Mouse (Mus musculus): ENCODE data around the gene Rasgrp3. TPM values are rescaled to one million over a fixed set of nuclear protein-coding genes. Genes with fewer than 3 reads are reported as not detected.

Rasgrp3 gene
- total RNA-seq, 2 experiments from 2014 or later = 7.4 to 9.0 TPM

DNA sequence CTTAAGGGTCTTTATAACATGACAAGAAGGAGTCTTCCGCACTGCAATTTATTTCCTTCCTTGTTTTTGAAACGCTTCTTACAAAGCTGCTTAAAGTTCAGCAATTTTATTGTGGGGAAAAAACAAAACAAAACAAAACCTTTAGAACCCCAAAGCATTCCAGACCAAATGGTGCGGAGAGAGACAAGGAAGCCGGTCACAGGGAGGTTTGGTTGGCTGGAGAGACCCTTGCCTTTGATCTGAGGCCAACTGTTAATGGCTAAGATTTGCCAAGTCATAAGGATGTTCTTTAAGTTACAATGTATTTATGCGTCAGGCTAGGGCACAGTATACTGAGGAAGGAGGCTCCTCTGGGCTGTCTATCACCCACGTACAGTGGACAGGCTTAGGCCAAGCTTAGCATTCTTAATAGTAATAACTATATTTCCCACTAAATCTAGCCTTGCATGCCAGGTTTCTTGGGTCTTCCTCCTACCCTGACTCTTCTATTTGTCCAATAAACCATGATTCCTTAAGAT is 96.8 kb downstream of the Rasgrp3 start:
- Histone ChIP-seq H3K4me3 (no peak overlapping the region), H3K27ac (no peak overlapping the region)
- intact Hi-C loops (cut with DNase I) = loop anchor here (10.0 kb wide), 3 partner anchors 128 to 858 kb away; no protein-coding TSS in a partner anchor
- DNase-seq (ENCODE audit: extremely low spot score in 1 of 2, low spot score in 2 of 2) = no peak
- no peak for TF ChIP-seq CTCF (IDR thresholded peaks at IDR 0.05)

DNA sequence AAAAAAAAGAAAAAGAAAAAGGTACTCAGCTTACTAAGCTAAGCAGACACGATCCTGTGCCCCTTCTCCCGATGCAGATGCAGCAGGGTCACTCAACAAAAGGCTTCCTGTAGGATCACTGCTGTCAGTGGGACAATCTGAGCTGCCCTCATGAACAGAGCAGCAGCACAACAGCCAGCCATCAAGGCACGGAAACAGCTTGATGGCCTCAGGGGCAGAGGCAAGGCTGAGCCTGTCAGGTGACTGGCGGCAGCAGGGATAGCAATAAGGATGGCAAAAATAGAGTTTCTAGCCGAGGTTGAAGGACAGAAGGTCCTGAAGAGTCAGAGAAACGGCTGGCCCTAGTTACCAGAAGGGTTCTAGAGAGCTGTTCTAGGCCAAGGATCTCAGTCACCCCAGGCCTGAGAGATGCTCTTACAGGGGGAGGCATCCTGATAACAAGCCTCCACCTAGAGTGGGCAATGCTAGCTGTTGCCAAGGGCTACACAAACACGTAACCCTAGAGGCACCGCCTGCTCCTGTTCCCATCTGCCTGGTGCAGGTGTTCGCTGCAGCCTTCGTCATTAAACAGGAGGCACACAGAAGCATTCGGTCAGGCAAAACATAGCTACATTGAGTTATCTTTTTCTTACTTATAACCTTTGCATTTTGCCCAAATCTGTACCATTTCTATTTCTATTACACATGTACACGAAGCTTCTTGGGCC is 98.8 kb downstream of the Rasgrp3 start:
- no peak overlapping the region for H3K27ac ChIP-seq
- no peak for DNase-seq (ENCODE audit: extremely low spot score in 1 of 2, low spot score in 2 of 2)
- no peak for TF ChIP-seq CTCF (IDR thresholded peaks at IDR 0.05)
- no peak overlapping the region for H3K4me3 ChIP-seq
- intact Hi-C loops (cut with DNase I) = loop anchor here (5.0 to 10.0 kb wide), 6 partner anchors 72 to 860 kb away; no protein-coding TSS in a partner anchor

DNA sequence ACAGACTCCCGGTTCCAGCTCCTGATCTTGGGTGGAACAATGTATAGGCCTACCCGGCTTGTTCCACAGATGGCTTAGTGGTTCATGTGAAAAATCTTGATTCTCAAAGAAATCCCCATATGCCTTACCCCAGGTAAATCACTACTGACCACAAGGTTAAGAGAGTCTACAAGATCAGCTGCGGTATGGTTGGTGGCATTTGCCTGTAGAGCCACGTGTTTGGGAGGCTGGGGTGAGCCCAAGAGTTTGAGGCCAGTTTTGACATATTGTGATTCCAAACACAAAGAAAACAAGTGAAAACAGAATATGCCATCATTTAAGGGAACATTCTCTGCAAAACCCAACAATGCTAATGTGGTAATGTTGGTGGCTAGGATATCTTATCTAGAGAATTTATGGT is 99.9 kb downstream of the Rasgrp3 start:
- no peak for DNase-seq (ENCODE audit: extremely low spot score in 1 of 2, low spot score in 2 of 2)
- Histone ChIP-seq H3K27ac (no peak overlapping the region), H3K4me3 (no peak overlapping the region)
- intact Hi-C loops (cut with DNase I) = loop anchor here (5.0 to 10.0 kb wide), 6 partner anchors 73 to 861 kb away; no protein-coding TSS in a partner anchor
- TF ChIP-seq CTCF (IDR thresholded peaks at IDR 0.05) = no peak

DNA sequence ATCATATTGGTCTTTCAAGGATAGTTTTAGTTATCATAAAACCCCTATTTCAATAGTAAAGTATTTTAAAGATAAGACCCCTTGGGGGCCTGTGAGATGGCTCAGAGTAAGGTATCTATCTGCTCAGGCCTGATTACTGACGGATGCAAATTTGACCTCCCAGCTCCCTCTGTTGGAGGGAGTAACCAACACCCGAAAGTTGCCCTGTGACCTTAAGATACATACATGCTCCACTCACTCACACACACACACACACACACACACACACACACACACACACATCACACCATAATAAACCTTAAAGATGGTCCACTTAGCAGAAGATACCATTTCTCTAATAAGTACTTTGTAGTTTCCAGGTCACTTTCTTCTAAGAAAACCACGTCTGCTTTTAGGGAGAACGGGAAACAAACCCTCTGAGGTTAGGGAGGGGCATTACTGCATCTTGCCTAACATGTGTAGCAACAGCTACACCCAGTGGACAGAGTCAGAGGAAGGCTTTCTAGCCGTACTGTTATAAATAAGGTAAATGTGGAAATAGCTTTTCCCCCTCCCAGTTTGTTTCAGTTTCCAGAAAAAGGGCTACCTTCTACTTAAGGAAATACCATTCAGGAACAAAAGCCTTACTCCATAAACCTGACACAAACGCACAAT is 100.8 kb downstream of the Rasgrp3 start:
- DNase-seq (ENCODE audit: extremely low spot score in 1 of 2, low spot score in 2 of 2) = peak in 1 of 2 experiments; percentile 42
- H3K4me3 ChIP-seq = no peak overlapping the region
- intact Hi-C loops (cut with DNase I) = loop anchor here (5.0 to 10.0 kb wide), 6 partner anchors 74 to 862 kb away; no protein-coding TSS in a partner anchor
- peak; percentile 80 for TF ChIP-seq CTCF (IDR thresholded peaks at IDR 0.05)
- no peak overlapping the region for H3K27ac ChIP-seq

DNA sequence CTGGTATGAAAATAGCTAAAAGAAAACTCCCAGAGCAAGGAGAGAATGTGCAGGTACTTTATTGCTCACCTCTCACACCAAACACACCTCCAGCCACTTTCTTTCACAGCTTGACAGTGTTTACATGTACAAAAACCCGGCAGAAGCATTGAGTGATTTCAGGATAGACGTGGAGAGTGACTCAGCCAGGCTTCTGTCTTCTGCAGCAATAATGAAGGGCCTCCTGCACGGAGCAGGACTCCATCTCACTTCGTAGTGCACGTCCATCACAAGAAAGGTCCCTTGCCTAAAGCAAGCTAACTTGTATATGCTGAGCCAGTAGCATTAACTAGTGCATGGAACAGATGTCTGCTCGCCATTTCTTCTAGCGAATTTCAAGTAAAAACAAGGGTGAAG is 101.4 kb downstream of the Rasgrp3 start:
- no peak for TF ChIP-seq CTCF (IDR thresholded peaks at IDR 0.05)
- Histone ChIP-seq H3K4me3 (no peak overlapping the region), H3K27ac (no peak overlapping the region)
- no peak for DNase-seq (ENCODE audit: extremely low spot score in 1 of 2, low spot score in 2 of 2)
- intact Hi-C loops (cut with DNase I) = loop anchor here (5.0 to 10.0 kb wide), 6 partner anchors 75 to 862 kb away; no protein-coding TSS in a partner anchor

DNA sequence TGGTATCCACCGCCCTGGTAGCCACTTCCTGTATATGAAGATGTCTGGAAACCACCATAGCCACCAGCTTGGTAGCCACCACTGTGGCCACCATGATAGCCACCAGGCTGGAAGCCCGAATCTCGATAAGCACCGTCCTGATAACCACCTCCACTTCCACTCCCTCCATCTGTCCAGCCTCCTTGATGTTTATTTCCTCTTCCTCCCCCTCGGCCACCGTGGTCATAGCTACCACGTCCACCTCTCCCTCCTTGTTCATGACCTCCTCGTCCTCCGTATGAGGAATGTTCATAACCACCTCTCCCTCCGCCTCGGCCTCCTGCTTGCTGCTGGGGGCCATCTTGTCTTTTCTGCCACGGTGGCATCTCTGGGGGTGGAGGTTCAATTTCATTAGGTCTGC is 102.7 kb downstream of the Rasgrp3 start:
- no peak for DNase-seq (ENCODE audit: extremely low spot score in 1 of 2, low spot score in 2 of 2)
- no peak for TF ChIP-seq CTCF (IDR thresholded peaks at IDR 0.05)
- Histone ChIP-seq H3K4me3 (no peak overlapping the region), H3K27ac (no peak overlapping the region)
- intact Hi-C loops (cut with DNase I) = loop anchor here (5.0 to 10.0 kb wide), 6 partner anchors 76 to 864 kb away; no protein-coding TSS in a partner anchor

DNA sequence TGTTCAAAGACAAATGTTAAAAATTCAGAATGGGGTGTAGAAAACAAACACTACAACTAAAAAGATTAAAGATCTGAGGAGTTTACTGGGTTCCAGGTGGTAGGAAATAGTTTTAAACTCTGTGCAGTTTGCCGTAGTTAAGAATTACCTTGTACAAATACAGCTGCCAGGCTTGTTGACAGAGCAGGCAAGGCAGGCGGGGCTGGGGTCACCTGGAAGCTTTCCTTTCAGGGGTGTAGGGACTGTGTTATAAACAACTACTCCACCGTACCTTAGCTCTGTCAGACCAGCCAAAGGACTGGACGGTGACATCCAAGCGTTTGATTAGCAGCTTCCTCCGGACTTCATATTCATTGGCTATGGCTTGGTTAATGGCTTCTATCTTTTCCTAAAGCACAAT is 103.4 kb downstream of the Rasgrp3 start:
- intact Hi-C loops (cut with DNase I) = loop anchor here (5.0 to 10.0 kb wide), 6 partner anchors 77 to 864 kb away; no protein-coding TSS in a partner anchor
- Histone ChIP-seq H3K4me3 (no peak overlapping the region), H3K27ac (no peak overlapping the region)
- TF ChIP-seq CTCF (IDR thresholded peaks at IDR 0.05) = no peak
- DNase-seq (ENCODE audit: extremely low spot score in 1 of 2, low spot score in 2 of 2) = no peak

DNA sequence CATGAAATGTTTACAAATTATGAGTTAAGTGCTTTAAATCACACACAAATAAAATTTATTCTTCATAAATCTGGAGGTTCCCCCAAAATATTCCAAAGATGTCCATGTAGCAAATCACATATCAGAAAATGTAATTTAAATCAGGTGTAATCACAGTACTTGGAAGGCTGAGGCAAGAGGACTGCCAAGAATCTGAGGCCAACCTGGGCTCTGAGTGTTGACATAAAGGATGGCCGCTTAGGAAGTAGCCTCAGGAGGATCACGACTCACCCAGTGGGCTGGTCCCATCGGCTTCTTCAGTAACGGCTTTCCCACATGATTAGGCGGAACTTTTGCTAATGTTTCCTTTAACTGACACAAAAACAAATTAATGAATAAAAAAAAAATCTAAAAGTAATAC is 104.1 kb downstream of the Rasgrp3 start:
- Histone ChIP-seq H3K27ac (no peak overlapping the region), H3K4me3 (no peak overlapping the region)
- intact Hi-C loops (cut with DNase I) = loop anchor here (5.0 to 10.0 kb wide), 6 partner anchors 78 to 865 kb away; no protein-coding TSS in a partner anchor
- no peak for DNase-seq (ENCODE audit: extremely low spot score in 1 of 2, low spot score in 2 of 2)
- TF ChIP-seq CTCF (IDR thresholded peaks at IDR 0.05) = no peak

DNA sequence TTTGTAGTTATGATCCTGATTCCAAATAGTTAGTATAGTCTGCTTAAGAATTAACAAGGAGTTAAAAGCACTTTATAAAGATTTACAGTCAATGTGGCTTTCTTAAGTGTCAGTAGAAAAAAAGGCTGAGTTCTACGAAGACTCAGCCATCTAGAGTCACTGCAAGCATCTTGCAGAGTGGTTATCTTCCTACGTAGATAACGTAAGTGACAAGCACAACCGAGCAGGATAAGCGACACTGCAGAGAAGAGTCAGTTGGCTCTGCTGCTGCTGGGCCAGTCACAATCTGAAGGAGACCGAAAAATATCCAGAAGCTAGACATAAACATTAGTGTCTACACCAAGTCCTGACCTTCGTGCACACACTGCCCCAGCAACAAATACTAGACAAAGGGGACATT is 107.7 kb downstream of the Rasgrp3 start:
- Histone ChIP-seq H3K4me3 (no peak overlapping the region), H3K27ac (no peak overlapping the region)
- no peak for DNase-seq (ENCODE audit: extremely low spot score in 1 of 2, low spot score in 2 of 2)
- TF ChIP-seq CTCF (IDR thresholded peaks at IDR 0.05) = no peak
- intact Hi-C loops (cut with DNase I) = no loop called here

DNA sequence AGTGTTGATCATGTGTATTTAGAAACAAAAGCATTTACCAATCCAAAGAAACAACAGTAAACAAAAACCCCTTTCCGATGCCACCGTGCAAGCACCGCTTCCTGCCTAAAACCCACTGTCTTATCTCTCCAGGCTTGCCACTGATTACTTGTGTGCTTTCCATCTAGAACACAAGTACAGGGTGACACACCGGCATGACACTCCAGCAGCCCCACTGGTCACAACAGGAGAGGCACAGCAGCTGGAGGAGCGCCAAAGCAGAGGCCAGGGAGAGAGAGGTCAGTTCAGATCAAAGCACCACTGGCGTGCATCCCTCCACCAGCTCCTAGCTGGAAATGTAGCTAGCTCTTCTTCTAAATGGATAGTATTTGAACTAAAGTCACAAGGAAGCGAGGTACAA is 108.6 kb downstream of the Rasgrp3 start:
- TF ChIP-seq CTCF (IDR thresholded peaks at IDR 0.05) = no peak
- DNase-seq (ENCODE audit: extremely low spot score in 1 of 2, low spot score in 2 of 2) = no peak
- H3K27ac ChIP-seq = no peak overlapping the region
- intact Hi-C loops (cut with DNase I) = no loop called here
- H3K4me3 ChIP-seq = no peak overlapping the region

DNA sequence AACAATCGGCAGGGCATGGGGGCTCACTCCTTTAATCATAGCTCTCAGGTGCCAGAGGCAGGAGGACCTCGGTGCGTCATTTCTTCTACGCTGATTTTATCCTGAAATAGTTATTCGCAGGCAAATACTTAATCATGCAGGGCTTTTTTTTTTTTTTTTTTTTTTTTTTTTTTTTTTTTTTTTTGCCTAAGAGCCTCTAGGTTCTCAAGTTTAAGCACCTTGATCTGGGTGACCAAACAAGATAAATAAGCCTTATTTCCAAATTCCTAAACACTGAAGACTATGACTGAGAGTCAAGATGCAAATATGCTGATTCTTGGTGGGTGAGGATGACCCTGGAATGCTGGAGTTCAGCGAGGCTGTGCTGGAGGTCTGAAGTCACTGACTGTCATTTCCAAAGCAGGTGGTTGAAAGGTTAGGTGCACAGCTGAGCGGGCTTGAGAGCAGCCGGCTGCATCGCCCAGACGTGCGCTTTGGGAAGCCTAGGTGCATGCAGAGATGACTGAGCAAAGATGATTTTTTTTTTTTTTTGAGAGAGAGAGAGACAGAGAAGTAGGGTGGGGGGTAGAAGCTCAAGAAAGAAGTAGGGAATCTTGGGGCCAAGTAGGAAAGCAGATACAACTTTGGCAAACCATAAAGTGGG is 115.2 kb downstream of the Rasgrp3 start:
- DNase-seq (ENCODE audit: extremely low spot score in 1 of 2, low spot score in 2 of 2) = no peak
- no peak for TF ChIP-seq CTCF (IDR thresholded peaks at IDR 0.05)
- H3K27ac ChIP-seq = no peak overlapping the region
- intact Hi-C loops (cut with DNase I) = loop anchor here (5.0 kb wide), 1 partner anchor 1214 kb away; the partner anchor contains the start of gene Spast
- H3K4me3 ChIP-seq = peak overlapping the region; percentile 91

All from left cerebral cortex, adult 2 months (tissue).